Mouse (Mus musculus): ENCODE data around the gene Exoc6b.

DNA sequence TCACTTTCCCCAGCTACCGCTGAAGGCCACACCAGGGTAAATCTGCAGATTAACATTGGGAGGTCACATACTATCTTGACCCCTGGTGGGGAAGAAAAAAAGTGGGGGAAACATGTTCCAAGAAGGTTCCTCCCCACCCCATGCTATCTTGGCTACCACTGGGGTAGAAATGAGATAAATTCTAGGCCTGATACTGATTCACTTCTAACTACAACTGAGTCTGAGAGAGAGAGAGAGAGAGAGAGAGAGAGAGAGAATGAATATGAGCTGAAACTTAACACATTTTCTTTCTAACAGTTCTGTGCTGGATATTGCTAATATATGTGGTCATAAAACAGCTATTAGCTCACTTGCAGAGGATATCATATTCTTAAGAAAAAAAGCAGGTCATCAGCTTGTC, 184.2 kb downstream of the Exoc6b start:
- TF ChIP-seq CHD2 (IDR thresholded peaks at IDR 0.05; ENCODE audit: low read depth, low read length) (no peak), HCFC1 (IDR thresholded peaks at IDR 0.05; ENCODE audit: borderline replicate concordance, insufficient read depth, low read length) (no peak), MAFK (IDR thresholded peaks at IDR 0.05; ENCODE audit: insufficient read depth, low read depth, low read length) (no peak), ZNF384 (IDR thresholded peaks at IDR 0.05; ENCODE audit: low read depth, low read length) (no peak)

All from ES-E14 (cell line).